Mouse (Mus musculus) megakaryocyte, embryonic 14.5 days (primary cell): ENCODE data around the gene Avil.

Experiments used
- FLI1 ChIP-seq: IDR thresholded peaks from 2 replicates; pipeline ENCODE4 v1.6.1; 2012; ENCODE audit warnings: low read length, inconsistent platforms, mixed read lengths
- GATA1 ChIP-seq: IDR thresholded peaks from 3 replicates; pipeline ENCODE4 v1.6.1; 2012; ENCODE audit warnings: mixed read lengths, low read length, inconsistent platforms, borderline replicate concordance

DNA sequence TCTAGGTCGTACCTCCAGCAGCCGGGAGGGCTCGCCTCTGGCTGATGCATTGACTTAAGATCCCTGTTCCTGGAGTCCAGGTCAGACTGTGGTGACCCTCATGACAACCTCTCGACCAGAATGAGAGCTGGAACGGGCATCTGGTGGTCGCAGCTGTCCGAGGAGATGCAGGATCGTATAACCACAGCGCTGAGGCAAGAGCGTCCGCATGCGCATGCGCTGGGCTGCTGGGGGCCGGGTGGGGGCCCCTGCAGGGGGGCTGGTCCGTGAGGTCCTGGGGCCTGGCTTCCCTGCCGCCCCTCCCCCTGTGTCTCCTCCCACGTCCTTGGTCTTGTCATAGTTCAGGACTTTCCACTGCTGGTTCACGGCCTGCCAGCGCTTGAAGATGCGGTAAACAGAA lies 56.0 kb downstream of the Avil start:
- TF ChIP-seq GATA1 (no peak), FLI1 (no peak)
